Mouse (Mus musculus) olfactory bulb, adult 2 months (tissue): ENCODE data around the gene Nox3. TPM values are rescaled to one million over a fixed set of nuclear protein-coding genes. Genes with fewer than 3 reads are reported as not detected.
A peak's percentile ranks its signal among the peaks of the same experiment; 100 is the strongest.

Source experiments
- H3K27ac ChIP-seq: fragments of 200-500 bp; 2 replicates; pipeline ENCODE4 v1.5.1; 2012; ENCODE audit warnings: low read depth, low read length; ENCODE audit not compliant: insufficient read depth
- H3K4me1 ChIP-seq: fragments of 200-500 bp; 2 replicates; pipeline ENCODE4 v1.6.1; 2012; ENCODE audit warnings: low read length; ENCODE audit not compliant: control insufficient read depth, insufficient read depth
- H3K4me3 ChIP-seq: fragments of 200-500 bp; 2 replicates; pipeline ENCODE4 v1.5.1; 2012; ENCODE audit warnings: mild to moderate bottlenecking, low read depth, low read length, moderate library complexity; ENCODE audit not compliant: insufficient read depth
- CTCF ChIP-seq: fragments of 200-500 bp; IDR thresholded peaks from 2 replicates; pipeline ENCODE4 v1.5.1; 2012; ENCODE audit warnings: low read depth, mild to moderate bottlenecking, low read length, moderate library complexity; ENCODE audit not compliant: insufficient read depth
- POLR2A ChIP-seq: fragments of 200-500 bp; IDR thresholded peaks from 2 replicates; pipeline ENCODE4 v1.6.1; 2012; ENCODE audit warnings: mild to moderate bottlenecking, low read depth, low read length, moderate library complexity; ENCODE audit not compliant: insufficient read depth
- WGBS: fragments of 180-500 bp; shearing (Covaris S2); methylation state at CpG from one replicate; pipeline ENCODE4 v1.1.7; 2018; 5-methylcytosine and 5-hydroxymethylcytosine counted together
- polyA plus RNA-seq: library from polyadenylated mRNA; stranded (reverse); fragments of >200 nt; gene quantifications from 2 replicates; pipeline ENCODE4 v1.2.4, GENCODE M21; 2012; ENCODE audit warnings: low replicate concordance; ENCODE audit not compliant: missing spikeins, insufficient read depth, insufficient read length

The Nox3 gene
- not detected in 2 replicates for polyA plus RNA-seq

GRCm38 (mm10) chr17:3696161-3696560 lies at the start of gene Nox3:
Nox3 (minus strand) TSS chr17:3696261.
- Histone ChIP-seq H3K4me3 (no peak within 1 kb of the TSS), H3K4me1 (no peaks in the 10 kb centered on the region), H3K27ac (no peak within 1 kb of the TSS)
- no peak for TF ChIP-seq POLR2A
- TF ChIP-seq CTCF: no peak
- 93% methylated on average over 9 of the region's 9 CpGs for WGBS

GRCm38 (mm10) chr17:3744402-3744801 lies 48.3 kb upstream of the Nox3 start:
- Histone ChIP-seq H3K4me3 (no peak overlapping the region), H3K27ac (no peak overlapping the region), H3K4me1 (peaks cover 4% of the 10 kb centered on the region; the same call in 1 of the 2 replicates)
- TF ChIP-seq POLR2A (no peak), CTCF (no peak)
- 80% methylated on average over 2 of the region's 2 CpGs for WGBS

GRCm38 (mm10) chr17:3736936-3737335 lies 40.9 kb upstream of the Nox3 start:
- Histone ChIP-seq H3K27ac (no peak overlapping the region), H3K4me1 (no peaks in the 10 kb centered on the region), H3K4me3 (no peak overlapping the region)
- 50% methylated on average over 2 of the region's 2 CpGs for WGBS
- TF ChIP-seq CTCF: no peak
- TF ChIP-seq POLR2A: no peak

- H3K27ac ChIP-seq: no peak overlapping the region
- TF ChIP-seq CTCF (no peak), POLR2A (no peak)
- no peak overlapping the region for H3K4me3 ChIP-seq
- no peaks in the 10 kb centered on the region for H3K4me1 ChIP-seq
Observed at GRCm38 (mm10) chr17:3734286-3734685, 38.2 kb upstream of the Nox3 start.

GRCm38 (mm10) chr17:3705350-3705930 lies 9.4 kb upstream of the Nox3 start:
- WGBS: 100% methylated on average over 1 of the region's 1 CpGs
- H3K27ac ChIP-seq: no peak overlapping the region
- no peak for TF ChIP-seq POLR2A
- no peak for TF ChIP-seq CTCF

GRCm38 (mm10) chr17:3702320-3702719 lies 6.3 kb upstream of the Nox3 start:
- Histone ChIP-seq H3K4me1 (peaks cover 2% of the 10 kb centered on the region; the same call in 1 of the 2 replicates), H3K4me3 (no peak overlapping the region), H3K27ac (no peak overlapping the region; the same call in 1 of the 2 replicates)
- WGBS: 55% methylated on average over 3 of the region's 3 CpGs
- TF ChIP-seq CTCF: no peak

More at GRCm38 (mm10) chr17:3705350-3705930, 9.4 kb upstream of the Nox3 start:
- H3K4me3 ChIP-seq: no peak overlapping the region
- peaks cover 2% of the 10 kb centered on the region; the same call in 1 of the 2 replicates for H3K4me1 ChIP-seq

- Histone ChIP-seq H3K4me3 (no peak overlapping the region), H3K27ac (no peak overlapping the region), H3K4me1 (peaks cover 7% of the 10 kb centered on the region)
- TF ChIP-seq CTCF: no peak
- 61% methylated on average over 8 of the region's 8 CpGs for WGBS
Observed at GRCm38 (mm10) chr17:3692817-3693216, 3.2 kb downstream of the Nox3 start.

GRCm38 (mm10) chr17:3690499-3691258 lies 5.4 kb downstream of the Nox3 start:
- no peak overlapping the region for H3K4me3 ChIP-seq
- TF ChIP-seq POLR2A: no peak
- TF ChIP-seq CTCF: no peak
- H3K27ac ChIP-seq: peak overlapping the region; percentile 25
- H3K4me1 ChIP-seq: peaks cover 7% of the 10 kb centered on the region
- 20% methylated on average over 8 of the region's 8 CpGs for WGBS

GRCm38 (mm10) chr17:3683662-3684061 lies 12.4 kb downstream of the Nox3 start:
- no peak overlapping the region for H3K4me3 ChIP-seq
- 52% methylated on average over 3 of the region's 3 CpGs for WGBS
- no peak overlapping the region for H3K27ac ChIP-seq
- no peaks in the 10 kb centered on the region for H3K4me1 ChIP-seq
- TF ChIP-seq POLR2A (no peak), CTCF (no peak)
